Mouse (Mus musculus) lung, embryonic 14.5 days (tissue): ENCODE measurements at regions not wholly inside any gene's neighbourhood (a gene's known extent, or its start where the extent isn't known, plus 50 kb on each side); places are given as distances from the start of the nearest gene placed in this dataset.

Source experiments
- ATAC-seq: fragments of 200-750 bp; cut with Nextera tagmentation; 2 replicates; pipeline ENCODE4 v1.8.0; 2017; ENCODE audit warnings: mild to moderate bottlenecking, moderate TSS enrichment, moderate library complexity; ENCODE audit not compliant: insufficient read depth
- DNase-seq: peaks from one replicate; pipeline ENCODE4 v3.0.0-alpha.2; 2015
- H3K27ac ChIP-seq: fragments of 300-500 bp; sonication (generic); 2 replicates; pipeline ENCODE4 v1.5.1; 2014; ENCODE audit warnings: low read depth, mild to moderate bottlenecking, moderate library complexity
- H3K27me3 ChIP-seq: fragments of 300-500 bp; sonication (generic); 2 replicates; pipeline ENCODE4 v1.6.1; 2014; ENCODE audit warnings: low read length, control low read depth; ENCODE audit not compliant: insufficient read depth
- H3K36me3 ChIP-seq: fragments of 300-500 bp; sonication (generic); 2 replicates; pipeline ENCODE4 v1.6.1; 2014; ENCODE audit warnings: control low read depth; ENCODE audit not compliant: insufficient read depth
- H3K4me1 ChIP-seq: fragments of 300-500 bp; sonication (generic); 2 replicates; pipeline ENCODE4 v1.6.1; 2014; ENCODE audit warnings: antibody characterized with exemption, control low read depth; ENCODE audit not compliant: insufficient read depth
- H3K4me2 ChIP-seq: fragments of 300-500 bp; sonication (generic); 2 replicates; pipeline ENCODE4 v1.6.1; 2014; ENCODE audit warnings: mild to moderate bottlenecking
- H3K4me3 ChIP-seq: fragments of 300-500 bp; sonication (generic); 2 replicates; pipeline ENCODE4 v1.5.1; 2014; ENCODE audit warnings: low read depth, low read length
- H3K9ac ChIP-seq: fragments of 300-500 bp; sonication (generic); 2 replicates; pipeline ENCODE4 v1.6.1; 2014
- H3K9me3 ChIP-seq: fragments of 300-500 bp; sonication (generic); 2 replicates; pipeline ENCODE4 v1.6.1; 2016; ENCODE audit warnings: low read depth, low read length, control low read depth
- CTCF ChIP-seq: IDR thresholded peaks from 2 replicates; pipeline ENCODE4 v1.5.1; 2016; ENCODE audit warnings: antibody characterized with exemption, low read depth
- WGBS: fragments of 180-500 bp; shearing (Covaris S2); extraction: QIAGEN DNeasy Blood & Tissue Kit; methylation state at CpG from one replicate; pipeline ENCODE4 v1.1.7; 2014; 5-methylcytosine and 5-hydroxymethylcytosine counted together

DNA sequence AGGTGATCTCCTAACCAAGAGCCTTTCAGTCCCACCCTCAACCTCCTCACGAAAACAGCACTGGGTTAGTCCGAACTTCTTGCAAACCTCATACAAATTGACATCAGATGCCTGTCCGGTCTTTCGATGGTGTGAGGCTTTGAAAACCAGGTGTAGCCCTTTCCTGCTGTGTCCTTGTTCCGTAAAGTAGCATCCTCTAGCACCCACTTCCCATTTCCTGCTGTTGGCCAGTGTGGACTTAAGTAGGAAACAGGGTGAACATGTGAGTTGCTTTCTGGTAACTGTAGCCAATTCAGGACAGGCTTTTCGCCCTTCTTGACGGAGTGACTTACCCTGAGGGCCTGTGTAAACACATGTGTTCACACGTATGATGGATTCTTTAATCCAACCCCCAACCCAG, 232.9 kb downstream of the Ets1 start:
- 67% methylated on average over 8 of the region's 8 CpGs for WGBS
- no peak overlapping the region for H3K27ac ChIP-seq
- DNase-seq, result no peak

DNA sequence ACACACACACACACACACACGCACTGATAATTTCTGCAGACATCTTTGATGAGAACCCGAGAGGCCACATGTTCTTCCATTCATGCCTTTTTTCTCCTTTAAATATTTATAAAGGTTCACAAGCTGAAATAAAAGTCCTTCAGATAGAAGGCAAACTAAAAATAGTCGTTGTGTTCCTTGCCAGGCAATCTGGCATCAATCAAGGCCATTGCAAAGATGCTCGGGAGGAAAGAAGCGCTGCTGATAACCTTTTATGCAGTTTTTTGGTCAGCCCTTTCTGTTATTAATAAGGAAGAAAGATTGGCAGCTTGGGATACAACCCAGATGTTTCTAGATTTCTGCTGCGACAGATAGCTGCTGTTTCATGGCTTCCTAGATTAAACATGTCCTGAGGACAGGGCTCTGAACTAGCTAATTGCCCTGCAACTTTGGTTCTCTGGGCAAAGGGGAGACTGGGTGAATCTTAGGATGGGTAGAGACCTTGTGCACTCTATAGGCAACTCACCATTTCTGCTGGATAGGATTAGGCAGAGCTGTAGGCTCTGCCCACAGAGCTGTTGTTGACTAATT, 238.4 kb downstream of the Ets1 start:
- DNase-seq, result peak; percentile 78
- ATAC-seq, result peak; percentile 47; the same call in 1 of the 2 replicates

More for the DNA sequence above, 232.9 kb downstream of the Ets1 start:
- H3K27me3 ChIP-seq, result no peaks in the 10 kb centered on the region
- no peaks in the 10 kb centered on the region for H3K4me1 ChIP-seq
- no peak overlapping the region for H3K4me2 ChIP-seq
- no peak for ATAC-seq
- no peak for TF ChIP-seq CTCF
- H3K9ac ChIP-seq, result no peak overlapping the region
- no peak overlapping the region for H3K4me3 ChIP-seq
- no peaks in the 10 kb centered on the region for H3K36me3 ChIP-seq
- no peaks in the 10 kb centered on the region for H3K9me3 ChIP-seq

DNA sequence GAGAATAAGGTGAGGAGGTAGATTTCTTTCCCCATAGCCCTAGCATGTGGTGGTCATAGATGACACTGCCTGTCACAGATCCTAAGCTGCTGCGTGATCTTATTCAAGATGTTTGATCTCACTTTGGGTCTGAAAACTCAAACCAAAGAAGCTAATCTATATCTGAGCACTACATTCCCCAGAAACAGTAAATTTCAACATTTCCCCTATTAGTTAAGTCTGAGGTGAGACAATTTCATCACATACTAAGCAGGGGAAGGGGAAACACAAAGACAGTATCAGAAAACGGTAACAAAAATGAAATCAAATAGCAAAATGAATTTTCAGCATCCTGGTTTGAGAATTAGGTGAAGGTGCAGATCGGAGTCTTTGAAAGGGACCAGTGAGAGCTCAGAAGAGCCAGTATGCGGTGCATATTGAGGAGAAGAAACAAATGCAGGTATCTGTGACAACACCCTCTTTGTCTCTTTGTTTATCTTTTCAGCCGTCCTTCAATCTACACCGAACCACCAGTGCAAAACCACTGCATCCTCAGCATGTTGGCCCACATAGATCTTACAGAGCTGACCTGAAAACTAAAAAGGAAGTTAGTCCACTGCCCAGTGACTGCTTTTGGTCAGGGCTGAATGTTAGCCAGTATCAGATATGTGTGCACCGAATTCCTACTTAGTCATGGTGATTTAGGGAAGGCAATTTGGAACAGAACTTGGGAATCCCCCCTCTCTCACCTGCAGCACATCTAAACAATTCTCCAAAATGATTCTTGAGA, 247.0 kb downstream of the Ets1 start:
- H3K4me1 ChIP-seq, result no peaks in the 10 kb centered on the region
- H3K4me3 ChIP-seq, result no peak overlapping the region
- no peaks in the 10 kb centered on the region for H3K27me3 ChIP-seq
- TF ChIP-seq CTCF, result no peak
- DNase-seq (no peak), ATAC-seq (no peak)
- 68% methylated on average over 7 of the region's 7 CpGs for WGBS
- no peak overlapping the region for H3K27ac ChIP-seq
- no peaks in the 10 kb centered on the region for H3K36me3 ChIP-seq
- no peak overlapping the region for H3K9ac ChIP-seq
- H3K9me3 ChIP-seq, result no peaks in the 10 kb centered on the region
- H3K4me2 ChIP-seq, result no peak overlapping the region

More for the DNA sequence above, 238.4 kb downstream of the Ets1 start:
- 33% methylated on average over 6 of the region's 6 CpGs for WGBS
- H3K4me2 ChIP-seq, result no peak overlapping the region
- no peaks in the 10 kb centered on the region for H3K36me3 ChIP-seq
- H3K9me3 ChIP-seq, result no peaks in the 10 kb centered on the region
- no peak overlapping the region for H3K9ac ChIP-seq
- no peaks in the 10 kb centered on the region for H3K27me3 ChIP-seq
- no peaks in the 10 kb centered on the region for H3K4me1 ChIP-seq
- H3K27ac ChIP-seq, result no peak overlapping the region
- H3K4me3 ChIP-seq, result no peak overlapping the region
- no peak for TF ChIP-seq CTCF

DNA sequence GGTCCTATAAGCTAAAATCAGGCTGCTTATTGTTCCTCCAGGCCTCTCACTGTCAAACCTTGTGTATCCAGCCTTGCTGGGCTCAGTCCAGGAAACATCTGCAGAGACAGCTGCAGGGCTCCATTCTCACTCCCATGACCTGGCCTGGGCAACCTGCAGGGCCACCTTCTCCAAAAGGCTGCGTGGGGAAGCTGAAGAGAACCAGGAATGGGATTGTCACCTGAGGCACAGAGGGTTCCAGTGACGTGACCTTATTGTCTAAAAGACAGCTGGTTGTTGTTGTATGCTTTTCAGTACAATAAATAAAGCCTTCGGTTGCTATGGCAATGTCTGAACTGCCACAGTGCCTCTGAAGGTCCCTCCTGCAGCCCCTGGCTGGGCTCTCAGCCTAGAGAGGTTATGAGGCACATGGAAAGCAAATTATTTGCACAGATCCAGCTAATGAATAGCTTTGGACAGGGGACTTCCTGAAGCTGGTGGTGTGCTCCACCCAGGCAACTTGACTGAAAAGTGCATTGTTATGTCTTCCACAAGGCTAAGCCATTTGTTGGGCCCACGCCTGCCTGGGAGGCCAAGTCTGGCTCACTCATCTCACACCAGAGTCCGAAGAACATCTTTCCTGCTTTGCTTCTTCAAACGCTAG, 250.1 kb downstream of the Ets1 start:
- DNase-seq (peak; percentile 30), ATAC-seq (no peak)
- Histone ChIP-seq H3K9ac (no peak overlapping the region), H3K27me3 (no peaks in the 10 kb centered on the region), H3K9me3 (no peaks in the 10 kb centered on the region), H3K4me2 (no peak overlapping the region), H3K27ac (no peak overlapping the region), H3K4me1 (no peaks in the 10 kb centered on the region), H3K4me3 (no peak overlapping the region), H3K36me3 (no peaks in the 10 kb centered on the region)
- no peak for TF ChIP-seq CTCF
- 59% methylated on average over 6 of the region's 6 CpGs for WGBS

DNA sequence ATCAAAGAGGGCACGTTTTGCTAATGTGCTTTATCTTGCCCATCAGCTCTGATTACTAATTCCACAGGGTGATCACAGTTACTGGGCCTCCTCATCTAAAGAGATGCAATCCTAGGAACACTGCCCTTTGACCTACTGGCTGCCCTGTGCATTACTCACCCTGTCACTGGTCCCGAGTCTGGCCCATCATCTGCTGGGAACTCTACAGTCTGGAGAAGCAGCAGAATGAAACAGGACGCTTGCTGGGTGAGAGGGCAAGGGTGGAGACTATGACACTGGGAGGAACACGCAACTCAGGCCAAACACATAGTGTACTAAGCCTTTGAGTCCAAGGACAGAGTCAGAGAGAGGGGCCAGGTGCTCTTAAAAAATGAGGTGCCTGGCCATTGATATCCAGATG, 263.8 kb downstream of the Ets1 start:
- Histone ChIP-seq H3K27ac (no peak overlapping the region; the same call in 1 of the 2 replicates), H3K4me1 (no peaks in the 10 kb centered on the region), H3K4me2 (no peak overlapping the region), H3K4me3 (no peak overlapping the region), H3K9me3 (no peaks in the 10 kb centered on the region), H3K9ac (no peak overlapping the region), H3K36me3 (no peaks in the 10 kb centered on the region), H3K27me3 (no peaks in the 10 kb centered on the region)
- WGBS, result 20% methylated on average over 4 of the region's 4 CpGs
- no peak for TF ChIP-seq CTCF
- DNase-seq (no peak), ATAC-seq (no peak)

DNA sequence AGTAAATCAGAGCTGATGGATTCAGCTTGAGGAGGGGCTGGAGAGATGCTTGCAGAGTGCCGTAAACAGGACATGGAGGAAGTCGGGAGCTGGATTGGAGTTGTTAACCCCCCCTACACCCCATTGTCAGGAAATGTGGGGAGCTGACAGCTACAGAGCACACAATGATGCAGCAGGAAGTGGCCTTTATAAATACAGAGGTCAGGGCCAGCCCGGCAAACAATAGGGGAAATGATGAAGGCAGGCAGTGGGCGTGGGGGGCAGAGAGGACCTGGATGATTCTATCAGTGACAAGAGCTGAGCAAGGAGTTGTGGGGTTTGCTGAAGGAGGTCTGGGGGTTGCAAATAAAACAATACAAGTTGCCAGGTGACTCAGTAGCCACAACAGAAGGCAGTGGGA, 265.3 kb downstream of the Ets1 start:
- Histone ChIP-seq H3K36me3 (no peaks in the 10 kb centered on the region), H3K4me3 (no peak overlapping the region), H3K27me3 (no peaks in the 10 kb centered on the region), H3K4me2 (no peak overlapping the region), H3K27ac (no peak overlapping the region), H3K9ac (no peak overlapping the region), H3K9me3 (no peaks in the 10 kb centered on the region), H3K4me1 (no peaks in the 10 kb centered on the region)
- no peak for TF ChIP-seq CTCF
- WGBS, result 44% methylated on average over 4 of the region's 4 CpGs
- peak; percentile 88 for ATAC-seq
- peak; percentile 66 for DNase-seq

DNA sequence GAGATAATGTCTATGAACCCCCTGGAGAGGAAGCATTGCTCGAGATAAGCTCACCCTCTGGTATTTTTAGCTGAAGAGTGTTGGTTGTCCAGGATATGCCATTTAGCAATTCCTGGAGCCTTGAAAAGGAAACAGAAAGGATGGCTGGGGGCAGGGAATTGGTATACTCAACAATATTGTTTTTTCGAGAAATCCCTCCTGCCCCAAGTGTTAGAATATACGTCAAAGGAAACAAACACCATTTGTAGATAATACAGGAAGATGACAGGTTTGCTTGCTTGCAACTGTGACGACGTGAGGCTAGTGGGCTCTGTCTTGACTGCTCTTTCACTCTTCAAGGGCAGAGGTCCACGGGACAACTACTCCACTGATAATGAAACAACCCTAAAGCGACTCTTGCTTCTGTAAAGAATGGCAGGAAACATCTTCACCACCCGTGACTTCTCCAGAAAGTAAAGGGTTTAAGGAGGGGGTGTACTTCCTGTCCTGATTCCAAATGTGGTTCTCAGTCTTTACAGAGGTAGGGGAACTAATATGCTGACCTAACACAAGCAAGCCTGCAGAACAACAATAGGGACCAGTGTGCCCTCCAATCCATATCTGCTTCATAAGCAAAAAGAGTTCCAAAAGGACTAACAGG, 270.3 kb downstream of the Ets1 start:
- DNase-seq (peak; percentile 59), ATAC-seq (no peak; the same call in 1 of the 2 replicates)
- H3K4me3 ChIP-seq, result no peak overlapping the region
- no peak for TF ChIP-seq CTCF
- no peaks in the 10 kb centered on the region for H3K9me3 ChIP-seq
- H3K27me3 ChIP-seq, result no peaks in the 10 kb centered on the region
- no peak overlapping the region for H3K27ac ChIP-seq
- 0 out of 2 replicates have a peak overlapping the region, but pooled peaks have one; percentile 8 for H3K4me2 ChIP-seq
- no peak overlapping the region for H3K9ac ChIP-seq
- no peaks in the 10 kb centered on the region for H3K36me3 ChIP-seq
- WGBS, result 42% methylated on average over 8 of the region's 8 CpGs
- H3K4me1 ChIP-seq, result no peaks in the 10 kb centered on the region
